Mouse (Mus musculus) limb, embryonic 14.5 days (tissue): ENCODE measurements around the gene Atl3. TPM values are rescaled to one million over a fixed set of nuclear protein-coding genes. Genes with fewer than 3 reads are reported as not detected.

Experiments used
- ATAC-seq: fragments of 200-750 bp; cut with Nextera tagmentation; 2 replicates; pipeline ENCODE4 v1.8.0; 2017; ENCODE audit warnings: low read depth, moderate number of reproducible peaks, moderate TSS enrichment; ENCODE audit not compliant: low FRiP score
- DNase-seq: peaks from one replicate; pipeline ENCODE4 v3.0.0-alpha.2; 2015; ENCODE audit warnings: low spot score
- H3K27ac ChIP-seq: fragments of 300-500 bp; sonication (generic); replicated peaks from 2 replicates; pipeline ENCODE4 v1.5.1; 2014; ENCODE audit warnings: low read depth, mild to moderate bottlenecking, low read length, moderate library complexity, mixed read lengths
- H3K27me3 ChIP-seq: fragments of 300-500 bp; sonication (generic); 2 replicates; pipeline ENCODE4 v1.6.1; 2014; ENCODE audit warnings: low read length, mixed read lengths; ENCODE audit not compliant: control insufficient read depth, insufficient read depth
- H3K36me3 ChIP-seq: fragments of 300-500 bp; sonication (generic); 2 replicates; pipeline ENCODE4 v1.6.1; 2014; ENCODE audit warnings: mild to moderate bottlenecking, low read length, moderate library complexity, mixed read lengths; ENCODE audit not compliant: control insufficient read depth, insufficient read depth
- H3K4me1 ChIP-seq: fragments of 300-500 bp; sonication (generic); 2 replicates; pipeline ENCODE4 v1.6.1; 2014; ENCODE audit warnings: antibody characterized with exemption, low read length, mixed read lengths; ENCODE audit not compliant: control insufficient read depth, insufficient read depth
- H3K4me2 ChIP-seq: fragments of 300-500 bp; sonication (generic); replicated peaks from 2 replicates; pipeline ENCODE4 v1.6.1; 2014; ENCODE audit warnings: low read depth, mild to moderate bottlenecking, low read length, moderate library complexity; ENCODE audit not compliant: severe bottlenecking
- H3K4me3 ChIP-seq: fragments of 300-500 bp; sonication (generic); replicated peaks from 2 replicates; pipeline ENCODE4 v1.5.1; 2014; ENCODE audit warnings: low read length
- H3K9ac ChIP-seq: fragments of 300-500 bp; sonication (generic); 2 replicates; pipeline ENCODE4 v1.6.1; 2014; ENCODE audit warnings: mild to moderate bottlenecking, low read depth, low read length, moderate library complexity; ENCODE audit not compliant: severe bottlenecking
- H3K9me3 ChIP-seq: fragments of 300-500 bp; sonication (generic); 2 replicates; pipeline ENCODE4 v1.6.1; 2016; ENCODE audit warnings: low read length; ENCODE audit not compliant: control insufficient read depth
- POLR2A ChIP-seq: fragments of 200-500 bp; IDR thresholded peaks from 2 replicates; pipeline ENCODE4 v1.8.0; 2012; ENCODE audit warnings: inconsistent platforms, mild to moderate bottlenecking, moderate library complexity, borderline replicate concordance; ENCODE audit not compliant: insufficient read depth, insufficient read length; ENCODE audit errors: extremely low read depth
- WGBS: fragments of 180-500 bp; shearing (Covaris S2); extraction: QIAGEN DNeasy Blood & Tissue Kit; methylation state at CpG from one replicate; pipeline ENCODE4 v1.1.7; 2014; 5-methylcytosine and 5-hydroxymethylcytosine counted together
- polyA plus RNA-seq, 2 experiments: library from polyadenylated mRNA; depleted of rRNA in 1 of 2; stranded (reverse) in 1 of 2; unstranded in 1 of 2; fragments of >200 nt; fragmentation: Nextera tagmentation in 1 of 2; extraction: Ambion mirVana in 1 of 2; gene quantifications; 2 replicates each; pipeline versions ENCODE4 v1.2.1 to v1.2.3; 2012 to 2014

The Atl3 gene
- polyA plus RNA-seq, 2 experiments, result 19.0 to 32.9 TPM

GRCm38 (mm10) chr19:7558675-7559074 is 64.8 kb downstream of the Atl3 start:
- ATAC-seq (no peak), DNase-seq (no peak)
- H3K9me3 ChIP-seq, result no peaks in the 10 kb centered on the region
- no peak overlapping the region; the same call in 1 of the 2 replicates for H3K27ac ChIP-seq
- 44% methylated on average over 4 of the region's 4 CpGs for WGBS
- H3K4me3 ChIP-seq, result peak overlapping the region; percentile 42; the same call in 1 of the 2 replicates
- H3K36me3 ChIP-seq, result no peaks in the 10 kb centered on the region
- H3K27me3 ChIP-seq, result no peaks in the 10 kb centered on the region
- TF ChIP-seq POLR2A, result no peak
- peak overlapping the region; percentile 86 for H3K4me2 ChIP-seq
- H3K9ac ChIP-seq, result no peak overlapping the region
- H3K4me1 ChIP-seq, result peaks cover 10% of the 10 kb centered on the region; the same call in 1 of the 2 replicates

GRCm38 (mm10) chr19:7559986-7560385 is 66.1 kb downstream of the Atl3 start:
- Histone ChIP-seq H3K27ac (no peak overlapping the region), H3K4me2 (no peak overlapping the region), H3K4me1 (peaks cover 10% of the 10 kb centered on the region; the same call in 1 of the 2 replicates), H3K27me3 (no peaks in the 10 kb centered on the region), H3K36me3 (no peaks in the 10 kb centered on the region), H3K4me3 (no peak overlapping the region), H3K9me3 (no peaks in the 10 kb centered on the region), H3K9ac (no peak overlapping the region)
- ATAC-seq (no peak), DNase-seq (no peak)
- 79% methylated on average over 4 of the region's 4 CpGs for WGBS
- TF ChIP-seq POLR2A, result no peak

- no peaks in the 10 kb centered on the region for H3K9me3 ChIP-seq
Observed at GRCm38 (mm10) chr19:7561456-7561855, 67.6 kb downstream of the Atl3 start.

GRCm38 (mm10) chr19:7562601-7563129 is 68.8 kb downstream of the Atl3 start:
- Histone ChIP-seq H3K36me3 (no peaks in the 10 kb centered on the region), H3K4me3 (no peak overlapping the region), H3K9me3 (no peaks in the 10 kb centered on the region), H3K27me3 (no peaks in the 10 kb centered on the region), H3K9ac (no peak overlapping the region), H3K4me1 (peaks cover 9% of the 10 kb centered on the region; the same call in 1 of the 2 replicates), H3K4me2 (no peak overlapping the region), H3K27ac (no peak overlapping the region)
- DNase-seq, result no peak
- WGBS, result 69% methylated on average over 10 of the region's 10 CpGs
- no peak for ATAC-seq
- no peak for TF ChIP-seq POLR2A

More at GRCm38 (mm10) chr19:7561456-7561855, 67.6 kb downstream of the Atl3 start:
- 61% methylated on average over 3 of the region's 3 CpGs for WGBS
- ATAC-seq (no peak), DNase-seq (no peak)
- Histone ChIP-seq H3K36me3 (no peaks in the 10 kb centered on the region), H3K9ac (no peak overlapping the region), H3K4me1 (peaks cover 10% of the 10 kb centered on the region; the same call in 1 of the 2 replicates), H3K4me2 (no peak overlapping the region), H3K4me3 (no peak overlapping the region), H3K27me3 (no peaks in the 10 kb centered on the region), H3K27ac (no peak overlapping the region)
- no peak for TF ChIP-seq POLR2A

GRCm38 (mm10) chr19:7563676-7564075 is 69.8 kb downstream of the Atl3 start:
- H3K4me1 ChIP-seq, result peaks cover 13% of the 10 kb centered on the region
- WGBS, result 77% methylated on average over 2 of the region's 2 CpGs
- H3K9me3 ChIP-seq, result no peaks in the 10 kb centered on the region
- no peaks in the 10 kb centered on the region for H3K36me3 ChIP-seq
- H3K27me3 ChIP-seq, result no peaks in the 10 kb centered on the region
- no peak overlapping the region for H3K4me2 ChIP-seq
- ATAC-seq, result no peak
- no peak overlapping the region for H3K4me3 ChIP-seq
- H3K27ac ChIP-seq, result no peak overlapping the region
- H3K9ac ChIP-seq, result no peak overlapping the region
- no peak for TF ChIP-seq POLR2A
- no peak for DNase-seq

GRCm38 (mm10) chr19:7564457-7564856 is 70.6 kb downstream of the Atl3 start:
- H3K9ac ChIP-seq, result no peak overlapping the region
- DNase-seq (no peak), ATAC-seq (no peak)
- H3K4me1 ChIP-seq, result peaks cover 13% of the 10 kb centered on the region
- no peaks in the 10 kb centered on the region for H3K9me3 ChIP-seq
- no peak for TF ChIP-seq POLR2A
- H3K4me2 ChIP-seq, result no peak overlapping the region
- no peaks in the 10 kb centered on the region for H3K27me3 ChIP-seq
- H3K27ac ChIP-seq, result no peak overlapping the region
- whole genome bisulfite sequencing, result 89% methylated on average over 1 of the region's 1 CpGs
- H3K4me3 ChIP-seq, result no peak overlapping the region
- no peaks in the 10 kb centered on the region for H3K36me3 ChIP-seq
